Mouse (Mus musculus): ENCODE measurements around the gene Ccdc87. TPM values are rescaled to one million over a fixed set of nuclear protein-coding genes. Genes with fewer than 3 reads are reported as not detected.
A peak's percentile ranks its signal among the peaks of the same experiment; 100 is the strongest.

Gene Ccdc87
- polyA plus RNA-seq, 1 experiment, result 0.01 TPM

- Histone ChIP-seq H3K36me3 (ENCODE audit: control insufficient read depth) (peaks cover 21% of the 10 kb centered on the region), H3K4me1 (ENCODE audit: control insufficient read depth) (peaks cover 49% of the 10 kb centered on the region)
These were observed 37.6 kb downstream of the Ccdc87 start for GRCm38 (mm10) chr19:4876755-4877154.

GRCm38 (mm10) chr19:4877785-4878184 lies 38.6 kb downstream of the Ccdc87 start, which contains the start of gene Actn3:
Gene Actn3 (minus strand): TSS chr19:4877909.
- TF ChIP-seq TAL1 (IDR thresholded peaks at IDR 0.05; ENCODE audit: low read length) (no peak), GATA1 (IDR thresholded peaks at IDR 0.05; ENCODE audit: low read length) (no peak)
- Histone ChIP-seq H3K9me3 (ENCODE audit: control insufficient read depth, low read length) (no peaks in the 10 kb centered on the region), H3K36me3 (ENCODE audit: control insufficient read depth) (peaks cover 32% of the 10 kb centered on the region), H3K27me3 (ENCODE audit: control insufficient read depth) (peaks cover 33% of the 10 kb centered on the region), H3K4me1 (ENCODE audit: control insufficient read depth) (peaks cover 59% of the 10 kb centered on the region), H3K4me3 (replicated peaks) (peak within 1 kb of the TSS; percentile 79)

More at GRCm38 (mm10) chr19:4876755-4877154, 37.6 kb downstream of the Ccdc87 start:
- TF ChIP-seq GATA1 (IDR thresholded peaks at IDR 0.05; ENCODE audit: low read length), result no peak
- TF ChIP-seq TAL1 (IDR thresholded peaks at IDR 0.05; ENCODE audit: low read length), result no peak
- peaks cover 37% of the 10 kb centered on the region for H3K27me3 ChIP-seq (ENCODE audit: control insufficient read depth)
- H3K9me3 ChIP-seq (ENCODE audit: control insufficient read depth, low read length), result no peaks in the 10 kb centered on the region
- H3K4me3 ChIP-seq (replicated peaks), result no peak overlapping the region

DNA sequence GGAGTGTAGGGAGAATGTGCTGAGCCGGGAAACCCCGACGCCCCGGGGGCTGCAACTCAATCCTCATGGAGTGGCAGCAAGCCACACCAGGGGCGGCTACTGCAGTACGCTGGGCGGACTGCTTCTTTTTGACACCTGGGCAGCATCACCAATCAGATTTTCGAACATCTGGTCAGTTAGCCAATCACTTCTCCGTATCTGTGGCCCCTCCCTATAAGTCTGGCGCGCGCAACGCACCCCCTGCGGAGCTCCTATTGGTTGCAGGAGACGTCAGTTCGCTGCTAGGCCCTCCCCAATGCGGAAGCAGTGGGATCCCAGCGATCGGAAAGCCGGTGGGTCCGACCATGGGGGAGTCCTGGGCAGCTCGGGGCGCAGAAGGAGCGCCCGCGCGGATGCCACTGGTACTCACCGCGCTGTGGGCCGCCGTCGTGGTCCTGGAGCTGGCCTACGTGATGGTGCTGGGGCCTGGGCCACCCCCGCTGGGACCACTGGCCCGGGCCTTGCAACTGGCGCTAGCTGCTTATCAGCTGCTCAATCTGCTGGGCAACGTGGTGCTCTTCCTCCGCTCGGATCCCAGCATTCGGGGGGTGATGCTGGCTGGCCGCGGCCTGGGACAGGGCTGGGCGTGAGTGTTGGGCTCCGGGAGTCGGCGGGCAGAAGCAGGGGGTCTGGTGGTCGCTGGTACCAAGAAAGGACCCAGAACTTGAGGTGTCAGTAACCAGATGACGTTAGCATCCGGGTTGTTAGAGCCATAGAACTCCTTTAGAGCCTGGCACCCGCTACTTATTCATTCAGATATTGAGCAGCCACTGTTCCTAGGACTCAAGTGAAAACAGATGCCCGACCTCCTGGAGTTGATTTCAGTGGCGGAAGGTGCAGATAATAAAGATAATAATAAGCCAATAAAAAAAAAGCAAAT lies 39.5 kb downstream of the Ccdc87 start, which contains the start of gene Zdhhc24:
Gene Zdhhc24 (plus strand): TSS at position 264 of the 919 bp plus-strand sequence.
- Histone ChIP-seq H3K4me1 (ENCODE audit: control insufficient read depth) (peaks cover 68% of the 10 kb centered on the region), H3K36me3 (ENCODE audit: control insufficient read depth) (peaks cover 40% of the 10 kb centered on the region), H3K4me3 (replicated peaks) (peak within 1 kb of the TSS; percentile 79), H3K9me3 (ENCODE audit: control insufficient read depth, low read length) (no peaks in the 10 kb centered on the region), H3K27me3 (ENCODE audit: control insufficient read depth) (peaks cover 27% of the 10 kb centered on the region)
- TF ChIP-seq TAL1 (IDR thresholded peaks at IDR 0.05; ENCODE audit: low read length) (no peak), GATA1 (IDR thresholded peaks at IDR 0.05; ENCODE audit: low read length) (peak; percentile 94)

GRCm38 (mm10) chr19:4879324-4879703 lies 40.1 kb downstream of the Ccdc87 start:
- Histone ChIP-seq H3K27me3 (ENCODE audit: control insufficient read depth) (peaks cover 23% of the 10 kb centered on the region), H3K4me3 (replicated peaks) (peak overlapping the region; percentile 79), H3K36me3 (ENCODE audit: control insufficient read depth) (peaks cover 47% of the 10 kb centered on the region), H3K4me1 (ENCODE audit: control insufficient read depth) (peaks cover 75% of the 10 kb centered on the region), H3K9me3 (ENCODE audit: control insufficient read depth, low read length) (no peaks in the 10 kb centered on the region)
- TF ChIP-seq GATA1 (IDR thresholded peaks at IDR 0.05; ENCODE audit: low read length) (no peak), TAL1 (IDR thresholded peaks at IDR 0.05; ENCODE audit: low read length) (no peak)

DNA sequence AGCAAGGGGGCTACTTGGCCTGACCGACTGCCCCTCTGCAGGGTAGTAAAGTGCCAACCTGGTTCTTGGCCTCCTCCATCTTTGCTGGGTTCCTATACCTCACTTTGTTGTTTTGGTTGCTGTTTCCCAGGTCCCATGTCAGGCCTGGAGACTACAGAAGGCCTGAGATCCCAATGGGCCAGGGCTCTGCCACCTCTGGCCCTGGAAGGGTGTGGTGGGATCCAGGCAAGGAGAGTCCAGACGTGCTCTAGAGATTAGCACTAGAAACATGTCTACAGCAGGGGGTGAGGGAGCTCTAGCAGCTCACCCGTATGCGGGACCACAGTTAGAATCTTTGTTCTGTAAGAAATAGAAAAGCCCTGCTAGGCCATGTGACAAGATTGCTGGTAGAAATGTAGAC lies 44.8 kb downstream of the Ccdc87 start:
- Histone ChIP-seq H3K36me3 (ENCODE audit: control insufficient read depth) (peaks cover 67% of the 10 kb centered on the region), H3K4me3 (replicated peaks) (peak overlapping the region; percentile 8), H3K9me3 (ENCODE audit: control insufficient read depth, low read length) (no peaks in the 10 kb centered on the region), H3K4me1 (ENCODE audit: control insufficient read depth) (peaks cover 63% of the 10 kb centered on the region), H3K27me3 (ENCODE audit: control insufficient read depth) (no peaks in the 10 kb centered on the region)
- no peak for TF ChIP-seq GATA1 (IDR thresholded peaks at IDR 0.05; ENCODE audit: low read length)
- TF ChIP-seq TAL1 (IDR thresholded peaks at IDR 0.05; ENCODE audit: low read length), result peak; percentile 57; the same call in 2 of the 3 replicates

DNA sequence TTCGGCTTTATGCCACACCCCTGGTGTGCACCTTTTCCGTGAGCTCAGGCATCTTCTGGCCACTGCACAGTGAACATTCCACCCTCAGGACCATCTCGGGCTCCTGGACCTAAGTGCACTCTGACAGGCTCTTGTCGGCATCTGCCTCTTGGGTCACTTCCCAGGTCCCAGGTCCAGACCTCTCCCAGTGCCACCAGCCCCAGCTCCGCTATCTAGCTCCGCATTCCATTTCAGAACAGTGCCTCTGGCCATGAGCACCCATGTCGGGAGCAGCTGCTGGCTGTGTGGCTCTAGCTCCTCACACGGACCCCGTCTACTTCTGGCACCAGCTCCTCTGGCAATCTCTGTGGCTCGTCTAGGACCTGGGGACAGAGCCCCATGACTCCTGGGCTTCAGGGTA lies 50.6 kb downstream of the Ccdc87 start:
- Histone ChIP-seq H3K4me1 (ENCODE audit: control insufficient read depth) (peaks cover 55% of the 10 kb centered on the region), H3K4me3 (replicated peaks) (no peak overlapping the region), H3K27me3 (ENCODE audit: control insufficient read depth) (no peaks in the 10 kb centered on the region), H3K36me3 (ENCODE audit: control insufficient read depth) (peaks cover 50% of the 10 kb centered on the region), H3K9me3 (ENCODE audit: control insufficient read depth, low read length) (no peaks in the 10 kb centered on the region)
- no peak for TF ChIP-seq GATA1 (IDR thresholded peaks at IDR 0.05; ENCODE audit: low read length)
- TF ChIP-seq TAL1 (IDR thresholded peaks at IDR 0.05; ENCODE audit: low read length), result no peak

DNA sequence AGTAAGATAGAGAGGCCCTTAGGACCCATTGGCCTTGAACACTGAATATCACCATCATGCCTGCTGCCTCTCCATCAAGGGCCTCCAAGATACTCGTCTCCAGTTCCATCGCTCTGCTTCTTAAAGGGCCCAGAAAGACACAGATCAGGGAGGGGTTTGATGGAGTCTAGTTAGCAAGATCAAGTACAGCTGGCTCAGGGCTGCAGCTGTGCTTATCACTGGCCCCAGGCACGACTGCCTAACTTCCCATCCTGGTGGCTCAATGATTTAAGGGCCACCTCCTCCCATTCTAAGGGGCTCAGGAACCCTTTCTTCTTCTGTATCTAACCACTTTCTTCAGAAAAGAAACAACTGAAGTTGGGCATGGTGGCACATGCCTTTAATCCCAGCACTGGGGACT lies 52.6 kb downstream of the Ccdc87 start:
- Histone ChIP-seq H3K4me1 (ENCODE audit: control insufficient read depth) (peaks cover 54% of the 10 kb centered on the region), H3K9me3 (ENCODE audit: control insufficient read depth, low read length) (no peaks in the 10 kb centered on the region), H3K36me3 (ENCODE audit: control insufficient read depth) (peaks cover 40% of the 10 kb centered on the region), H3K27me3 (ENCODE audit: control insufficient read depth) (no peaks in the 10 kb centered on the region), H3K4me3 (replicated peaks) (peak overlapping the region; percentile 17)
- TF ChIP-seq GATA1 (IDR thresholded peaks at IDR 0.05; ENCODE audit: low read length) (peak; percentile 71), TAL1 (IDR thresholded peaks at IDR 0.05; ENCODE audit: low read length) (peak; percentile 81)

Other genes starting within 250 kb of the Ccdc87 start
- 0.18 and 0.26 TPM in 2 replicates for gene Lrfn4, start 223.7 kb upstream of the Ccdc87 start, polyA plus RNA-seq (2012)
- 2.8 and 4.5 TPM in 2 replicates for gene Rce1, start 213.7 kb upstream of the Ccdc87 start, polyA plus RNA-seq (2012)
- 0.18 TPM in 1 of 2 replicates, not detected in the other for gene Gm960, start 140.7 kb upstream of the Ccdc87 start, polyA plus RNA-seq (2012)
- gene Sptbn2, start 128.2 kb upstream of the Ccdc87 start, polyA plus RNA-seq (2012), result not detected in 2 replicates
- 0.32 and 0.47 TPM in 2 replicates for gene Rbm4b, start 82.9 kb upstream of the Ccdc87 start, polyA plus RNA-seq (2012)
- 1.1 and 1.6 TPM in 2 replicates for gene Rbm4, start 45.5 kb upstream of the Ccdc87 start, polyA plus RNA-seq (2012)
- gene Gm21992, start 27.8 kb upstream of the Ccdc87 start, polyA plus RNA-seq (2012), result 0.19 and 0.62 TPM in 2 replicates
- 3.8 and 5.1 TPM in 2 replicates for gene Rbm14, start 27.7 kb upstream of the Ccdc87 start, polyA plus RNA-seq (2012)
- 19.1 and 28.1 TPM in 2 replicates for gene Ccs, start within 50 bp of the Ccdc87 start, polyA plus RNA-seq (2012)
- gene Ctsf, start 15.8 kb downstream of the Ccdc87 start, polyA plus RNA-seq (2012), result 12.0 and 15.6 TPM in 2 replicates
- gene Actn3, start 38.5 kb downstream of the Ccdc87 start, polyA plus RNA-seq (2012), result 0.07 and 0.20 TPM in 2 replicates
- gene Zdhhc24, start 39.3 kb downstream of the Ccdc87 start, polyA plus RNA-seq (2012), result 1.1 and 1.2 TPM in 2 replicates
- gene Bbs1, start 67.3 kb downstream of the Ccdc87 start, polyA plus RNA-seq (2012), result 0.33 and 0.50 TPM in 2 replicates
- 4.8 and 6.0 TPM in 2 replicates for gene Dpp3, start 88.9 kb downstream of the Ccdc87 start, polyA plus RNA-seq (2012)
- not detected in 2 replicates for gene Peli3, start 103.8 kb downstream of the Ccdc87 start, polyA plus RNA-seq (2012)
- gene Mrpl11, start 122.8 kb downstream of the Ccdc87 start, polyA plus RNA-seq (2012), result 5.3 and 5.9 TPM in 2 replicates
- gene Npas4, start 150.9 kb downstream of the Ccdc87 start, polyA plus RNA-seq (2012), result not detected in 2 replicates
- gene Slc29a2, start 184.5 kb downstream of the Ccdc87 start, polyA plus RNA-seq (2012), result 0.02 and 0.03 TPM in 2 replicates
- 0.09 and 0.15 TPM in 2 replicates for gene B4gat1, start 199.5 kb downstream of the Ccdc87 start, polyA plus RNA-seq (2012)
- gene AC124502.3, start 199.5 kb downstream of the Ccdc87 start, polyA plus RNA-seq (2012), result 0.03 and 0.04 TPM in 2 replicates
- gene Brms1, start 202.0 kb downstream of the Ccdc87 start, polyA plus RNA-seq (2012), result 4.1 and 7.0 TPM in 2 replicates
- 0.03 and 0.13 TPM in 2 replicates for gene Rin1, start 211.1 kb downstream of the Ccdc87 start, polyA plus RNA-seq (2012)
- gene Cd248, start 228.7 kb downstream of the Ccdc87 start, polyA plus RNA-seq (2012), result 0.06 and 0.11 TPM in 2 replicates
- 0.02 TPM in 1 of 2 replicates, not detected in the other for gene Tmem151a, start 246.2 kb downstream of the Ccdc87 start, polyA plus RNA-seq (2012)
- gene Yif1a, start 249.2 kb downstream of the Ccdc87 start, polyA plus RNA-seq (2012), result 0.79 and 0.94 TPM in 2 replicates